Mouse (Mus musculus) testis, adult 2 months (tissue): ENCODE results near the gene Slc1a6. TPM values are rescaled to one million over a fixed set of nuclear protein-coding genes. Genes with fewer than 3 reads are reported as not detected.

ENCODE experiments used
- H3K27ac ChIP-seq: fragments of 200-500 bp; 2 replicates; pipeline ENCODE4 v1.5.1; 2012; ENCODE audit warnings: low read depth, low read length; ENCODE audit not compliant: control insufficient read depth, insufficient read depth
- H3K27me3 ChIP-seq: fragments of 200-500 bp; 2 replicates; pipeline ENCODE4 v1.6.1; 2012; ENCODE audit warnings: mild to moderate bottlenecking, low read length, moderate library complexity; ENCODE audit not compliant: control insufficient read depth, insufficient read depth
- H3K36me3 ChIP-seq: fragments of 200-500 bp; 2 replicates; pipeline ENCODE4 v1.6.1; 2012; ENCODE audit warnings: mild to moderate bottlenecking, low read length; ENCODE audit not compliant: control insufficient read depth, insufficient read depth
- H3K4me1 ChIP-seq: fragments of 200-500 bp; 2 replicates; pipeline ENCODE4 v1.6.1; 2012; ENCODE audit warnings: low read length; ENCODE audit not compliant: control insufficient read depth, insufficient read depth
- H3K4me3 ChIP-seq: fragments of 200-500 bp; 2 replicates; pipeline ENCODE4 v1.5.1; 2012; ENCODE audit warnings: low read depth, mild to moderate bottlenecking, low read length, moderate library complexity, mixed read lengths; ENCODE audit not compliant: control insufficient read depth
- CTCF ChIP-seq: fragments of 200-500 bp; IDR thresholded peaks from 2 replicates; pipeline ENCODE4 v1.5.1; 2012; ENCODE audit warnings: low read depth, mild to moderate bottlenecking, inconsistent platforms, low read length, moderate library complexity; ENCODE audit not compliant: control insufficient read depth, insufficient read depth, insufficient replicate concordance
- POLR2A ChIP-seq: fragments of 200-500 bp; IDR thresholded peaks from 2 replicates; pipeline ENCODE4 v1.6.1; 2012; ENCODE audit warnings: low read depth, mild to moderate bottlenecking, inconsistent platforms, low read length, moderate library complexity; ENCODE audit not compliant: control insufficient read depth
- polyA plus RNA-seq: library from polyadenylated mRNA; depleted of rRNA; stranded (reverse); fragments of >200 nt; gene quantifications from 2 replicates; pipeline ENCODE4 v1.2.3, GENCODE M21; 2012; rRNA removed

Gene Slc1a6
- 0.65 and 0.85 TPM in 2 replicates for polyA plus RNA-seq

GRCm38 (mm10) chr10:78779981-78780651 lies at the start of gene Slc1a6:
Gene Slc1a6 (plus strand): TSS chr10:78780496.
- Histone ChIP-seq H3K4me1 (peaks cover 4% of the 10 kb centered on the region), H3K36me3 (no peaks in the 10 kb centered on the region), H3K27ac (no peak within 1 kb of the TSS), H3K27me3 (no peaks in the 10 kb centered on the region), H3K4me3 (peak within 1 kb of the TSS; percentile 72)
- TF ChIP-seq POLR2A (no peak), CTCF (no peak)

- TF ChIP-seq CTCF (no peak), POLR2A (no peak)
- Histone ChIP-seq H3K27me3 (no peaks in the 10 kb centered on the region), H3K4me3 (no peak overlapping the region), H3K36me3 (no peaks in the 10 kb centered on the region), H3K27ac (no peak overlapping the region), H3K4me1 (no peaks in the 10 kb centered on the region)
Observed at GRCm38 (mm10) chr10:78739821-78740220, 40.5 kb upstream of the Slc1a6 start.

GRCm38 (mm10) chr10:78743721-78744120 lies 36.6 kb upstream of the Slc1a6 start:
- Histone ChIP-seq H3K27ac (no peak overlapping the region), H3K4me3 (no peak overlapping the region), H3K27me3 (no peaks in the 10 kb centered on the region), H3K4me1 (peaks cover 10% of the 10 kb centered on the region), H3K36me3 (no peaks in the 10 kb centered on the region)
- TF ChIP-seq CTCF (no peak), POLR2A (no peak)

- H3K36me3 ChIP-seq, result no peaks in the 10 kb centered on the region
- H3K4me3 ChIP-seq, result no peak overlapping the region
- H3K27ac ChIP-seq, result no peak overlapping the region
- peaks cover 13% of the 10 kb centered on the region for H3K4me1 ChIP-seq
- TF ChIP-seq POLR2A (no peak), CTCF (no peak)
- H3K27me3 ChIP-seq, result no peaks in the 10 kb centered on the region
Observed at GRCm38 (mm10) chr10:78745453-78746232, 34.7 kb upstream of the Slc1a6 start.

GRCm38 (mm10) chr10:78747035-78747721 lies 33.1 kb upstream of the Slc1a6 start:
- H3K27ac ChIP-seq, result no peak overlapping the region
- H3K27me3 ChIP-seq, result no peaks in the 10 kb centered on the region
- TF ChIP-seq CTCF (no peak), POLR2A (no peak)
- peaks cover 18% of the 10 kb centered on the region for H3K4me1 ChIP-seq
- no peaks in the 10 kb centered on the region for H3K36me3 ChIP-seq
- no peak overlapping the region for H3K4me3 ChIP-seq

GRCm38 (mm10) chr10:78748161-78748560 lies 32.1 kb upstream of the Slc1a6 start:
- TF ChIP-seq CTCF (no peak), POLR2A (no peak)

GRCm38 (mm10) chr10:78748946-78749345 lies 31.4 kb upstream of the Slc1a6 start:
- TF ChIP-seq POLR2A (no peak), CTCF (no peak)
- H3K36me3 ChIP-seq, result no peaks in the 10 kb centered on the region
- H3K4me1 ChIP-seq, result peaks cover 19% of the 10 kb centered on the region
- peak overlapping the region; percentile 36 for H3K4me3 ChIP-seq
- H3K27ac ChIP-seq, result no peak overlapping the region
- H3K27me3 ChIP-seq, result no peaks in the 10 kb centered on the region

More at GRCm38 (mm10) chr10:78748161-78748560, 32.1 kb upstream of the Slc1a6 start:
- no peaks in the 10 kb centered on the region for H3K27me3 ChIP-seq
- H3K4me1 ChIP-seq, result peaks cover 19% of the 10 kb centered on the region
- H3K27ac ChIP-seq, result no peak overlapping the region
- H3K4me3 ChIP-seq, result peak overlapping the region; percentile 36
- H3K36me3 ChIP-seq, result no peaks in the 10 kb centered on the region
